Mouse (Mus musculus): ENCODE measurements around the gene Trio.

Trio gene

GRCm38 (mm10) chr15:27777455-27778190 lies 248.0 kb downstream of the Trio start:
- DNase-seq (ENCODE audit: low read depth, low spot score), result no peak

DNA sequence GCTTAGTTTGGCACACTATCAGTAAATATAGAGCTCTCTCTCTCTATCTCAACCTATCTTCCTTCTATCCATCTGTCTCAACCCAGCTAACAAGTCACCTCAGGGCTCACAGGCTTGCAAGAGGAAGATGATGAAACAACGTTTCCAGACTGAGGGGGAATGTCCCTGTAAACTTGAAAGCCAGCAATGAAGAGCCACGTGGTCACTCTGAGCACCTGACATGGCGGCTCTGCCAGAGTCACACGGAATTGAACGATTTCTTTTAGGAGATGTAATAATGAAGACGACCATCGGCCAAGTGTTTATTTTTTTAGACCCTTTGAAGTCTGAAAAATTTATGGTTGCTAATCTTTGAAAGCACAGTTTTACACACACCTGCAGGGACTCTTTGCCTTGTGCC lies 251.2 kb downstream of the Trio start:
- DNase-seq (ENCODE audit: low read depth, low spot score), result no peak

DNA sequence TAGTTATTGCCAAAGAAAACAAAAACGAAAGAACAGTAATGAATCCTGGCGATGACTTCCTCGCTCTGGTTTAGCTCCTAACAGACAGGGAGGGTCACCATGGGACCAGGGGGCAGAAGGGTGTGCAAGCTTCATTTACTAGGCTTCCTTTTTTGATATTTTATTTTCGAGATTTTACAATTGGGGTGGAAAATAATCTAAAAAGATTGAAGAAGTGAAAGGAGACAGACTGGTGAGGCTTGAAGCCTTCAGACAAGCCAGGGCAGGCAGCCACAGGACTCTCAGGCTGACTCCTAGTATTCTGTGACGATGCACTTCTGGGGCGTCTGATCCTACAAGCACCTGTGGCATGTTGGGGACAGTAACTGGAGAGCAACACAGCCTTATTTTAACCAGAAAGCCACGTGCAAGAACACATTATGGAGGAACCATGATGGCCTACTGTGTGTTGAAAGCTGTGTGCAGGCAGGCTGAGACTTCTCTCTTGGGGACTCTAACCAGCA lies 253.5 kb downstream of the Trio start:
- DNase-seq (ENCODE audit: low read depth, low spot score), result no peak

GRCm38 (mm10) chr15:27771581-27771980 lies 254.1 kb downstream of the Trio start:
- no peak for DNase-seq (ENCODE audit: low read depth, low spot score)

GRCm38 (mm10) chr15:27770513-27771196 lies 255.0 kb downstream of the Trio start:
- DNase-seq (ENCODE audit: low read depth, low spot score), result peak; percentile 54

DNA sequence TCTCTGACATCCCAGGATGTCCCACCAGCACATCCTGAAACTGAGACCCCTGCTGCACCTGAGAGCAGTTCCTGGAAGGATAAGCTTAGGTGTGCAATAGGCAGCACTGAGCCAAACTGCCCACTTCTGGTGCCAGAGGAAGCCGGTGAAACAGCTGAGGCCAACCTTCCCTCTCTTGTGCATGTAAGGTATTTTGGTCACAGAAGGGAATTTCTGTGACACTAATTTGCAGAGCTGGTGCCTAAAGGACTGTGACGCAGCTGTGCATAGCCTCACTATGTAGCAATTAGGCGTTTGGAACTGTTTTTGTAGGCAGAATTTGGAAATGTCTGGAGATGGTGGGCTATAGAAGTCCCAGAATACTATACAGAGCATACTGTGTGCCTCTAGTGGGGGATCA lies 264.2 kb downstream of the Trio start:
- no peak for DNase-seq (ENCODE audit: low read depth, low spot score)

DNA sequence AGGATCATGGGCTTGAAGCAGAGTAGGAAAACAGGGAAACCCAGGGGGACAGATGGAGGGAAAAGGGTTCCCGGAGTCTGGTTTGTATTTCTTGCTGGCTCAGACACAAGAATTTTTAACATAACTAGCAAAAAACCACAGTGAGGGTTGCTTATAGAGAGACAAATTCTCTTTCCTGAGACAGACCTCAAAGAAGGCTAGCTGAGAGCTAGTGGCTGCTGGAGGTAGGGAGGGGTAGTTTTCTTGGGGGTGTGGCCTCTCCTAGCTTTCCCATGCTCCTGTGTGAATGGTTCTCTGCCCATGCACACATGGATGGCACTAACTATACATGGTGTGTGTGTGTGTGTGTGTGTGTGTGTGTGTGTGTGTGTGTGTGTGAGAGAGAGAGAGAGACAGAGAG lies 265.0 kb downstream of the Trio start:
- DNase-seq (ENCODE audit: low read depth, low spot score), result no peak

DNA sequence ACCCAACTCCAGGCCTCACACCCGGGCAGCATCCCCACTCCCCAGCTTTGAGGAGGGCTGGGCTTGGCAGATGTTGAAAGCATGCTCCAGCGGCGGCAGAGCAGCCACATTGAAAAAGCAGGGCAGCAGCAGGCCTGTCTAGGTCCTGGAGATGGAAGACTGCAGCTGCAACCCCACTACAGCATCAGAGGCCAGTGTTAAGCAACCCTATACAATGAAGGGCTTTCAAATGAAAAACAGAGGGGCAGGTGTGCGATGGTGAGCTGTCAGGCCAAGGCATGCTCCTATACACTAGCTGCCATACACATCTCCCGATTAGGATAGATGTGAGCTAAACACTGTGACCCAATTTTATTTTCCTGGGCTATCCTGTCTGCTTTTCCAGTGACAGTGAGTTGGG lies 265.8 kb downstream of the Trio start:
- no peak for DNase-seq (ENCODE audit: low read depth, low spot score)

DNA sequence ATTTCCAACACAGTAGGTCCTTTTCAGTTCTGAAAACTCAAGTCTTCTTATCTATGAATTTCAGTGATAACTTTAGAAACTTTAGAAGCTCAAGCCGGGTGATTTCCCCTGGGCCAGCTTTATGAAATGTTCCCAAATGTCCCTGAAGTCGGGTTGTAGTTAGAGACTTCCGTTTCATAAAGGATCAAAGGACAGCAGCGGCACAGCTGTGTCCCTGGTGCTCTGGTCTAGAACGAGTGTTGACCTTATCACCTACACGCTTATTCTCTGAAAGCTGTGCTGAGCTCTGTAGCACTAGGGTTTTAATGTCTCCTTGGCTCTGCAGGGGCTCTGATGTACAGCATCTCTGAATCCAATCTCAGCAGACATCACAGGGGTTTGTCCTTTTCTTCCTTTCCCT lies 267.0 kb downstream of the Trio start:
- DNase-seq (ENCODE audit: low read depth, low spot score), result no peak

- DNase-seq (ENCODE audit: low read depth, low spot score), result no peak
Observed at GRCm38 (mm10) chr15:27756426-27756825, 269.2 kb downstream of the Trio start.

GRCm38 (mm10) chr15:27754571-27755260 lies 270.9 kb downstream of the Trio start:
- DNase-seq (ENCODE audit: low read depth, low spot score), result no peak

DNA sequence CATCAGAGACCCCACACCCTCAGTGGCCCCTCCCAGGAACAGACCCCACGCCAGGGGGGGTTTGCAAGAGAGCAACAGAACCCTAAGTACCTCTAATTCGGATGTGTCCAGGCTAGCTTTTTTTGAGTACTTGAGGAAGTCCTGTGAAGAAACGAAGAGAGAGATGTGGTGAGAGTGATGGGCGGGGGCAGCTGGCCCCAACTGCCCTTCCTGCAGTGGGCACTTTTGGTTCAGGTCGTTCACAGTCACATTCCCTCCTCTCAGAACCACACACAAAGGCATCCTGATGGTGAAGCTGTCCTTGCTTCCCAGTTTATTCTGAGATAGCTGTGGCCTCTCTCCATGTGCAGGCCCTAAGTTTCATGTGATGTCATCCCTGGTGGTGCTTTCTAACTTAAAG lies 271.7 kb downstream of the Trio start:
- no peak for DNase-seq (ENCODE audit: low read depth, low spot score)

DNA sequence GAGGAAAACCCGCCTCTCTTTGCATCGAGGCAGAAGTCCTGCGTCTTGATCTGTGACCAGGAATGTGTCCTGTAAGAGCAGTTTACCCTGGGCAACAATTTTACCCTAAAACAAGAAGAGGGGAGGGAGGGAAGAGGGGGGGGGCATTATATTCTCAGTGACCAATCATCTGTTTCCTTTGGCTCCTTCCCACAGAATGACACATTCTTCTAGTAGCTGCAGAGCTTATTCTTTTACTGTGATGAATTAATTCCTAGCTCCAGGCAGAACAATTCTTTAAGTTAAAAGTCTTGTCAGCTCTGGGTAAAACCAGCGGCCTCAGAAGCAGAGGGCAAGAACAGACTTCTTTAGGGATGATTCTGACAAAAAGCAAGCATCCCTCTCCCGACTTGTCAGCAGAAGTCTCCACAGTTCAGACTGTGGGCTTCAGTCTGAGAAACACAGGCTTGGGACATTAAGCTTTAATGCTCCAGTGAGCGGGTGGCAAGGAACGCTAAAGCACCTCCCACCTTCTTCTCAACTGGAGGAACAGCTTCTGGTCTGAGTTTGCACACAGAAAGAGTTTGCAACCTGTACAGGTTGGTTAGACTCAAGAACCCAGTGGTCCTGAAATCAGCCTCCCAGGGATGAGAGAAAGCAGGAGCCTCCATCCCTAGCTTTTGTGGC lies 272.8 kb downstream of the Trio start:
- no peak for DNase-seq (ENCODE audit: low read depth, low spot score)

- DNase-seq (ENCODE audit: low read depth, low spot score), result peak; percentile 57
Observed at GRCm38 (mm10) chr15:27751612-27752405, 273.8 kb downstream of the Trio start.

DNA sequence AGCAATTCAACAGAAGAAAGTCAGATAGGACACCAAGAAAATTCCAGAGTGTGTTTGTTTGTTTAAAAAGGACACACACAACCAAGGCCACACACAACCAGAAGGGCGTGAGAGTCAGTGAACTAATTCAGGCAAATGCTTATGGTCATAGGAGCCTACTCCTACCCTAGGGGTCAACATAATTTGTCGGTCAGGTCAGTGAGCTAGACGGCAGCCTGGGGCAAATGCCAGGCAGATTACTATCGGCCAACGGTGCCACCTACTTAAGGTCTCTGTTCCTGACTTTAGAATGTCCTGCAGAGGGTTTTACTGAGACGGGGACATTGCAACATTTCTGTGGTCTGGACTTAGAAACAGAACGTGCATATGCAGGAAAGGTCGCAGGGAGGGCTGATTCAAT lies 276.9 kb downstream of the Trio start:
- no peak for DNase-seq (ENCODE audit: low read depth, low spot score)

DNA sequence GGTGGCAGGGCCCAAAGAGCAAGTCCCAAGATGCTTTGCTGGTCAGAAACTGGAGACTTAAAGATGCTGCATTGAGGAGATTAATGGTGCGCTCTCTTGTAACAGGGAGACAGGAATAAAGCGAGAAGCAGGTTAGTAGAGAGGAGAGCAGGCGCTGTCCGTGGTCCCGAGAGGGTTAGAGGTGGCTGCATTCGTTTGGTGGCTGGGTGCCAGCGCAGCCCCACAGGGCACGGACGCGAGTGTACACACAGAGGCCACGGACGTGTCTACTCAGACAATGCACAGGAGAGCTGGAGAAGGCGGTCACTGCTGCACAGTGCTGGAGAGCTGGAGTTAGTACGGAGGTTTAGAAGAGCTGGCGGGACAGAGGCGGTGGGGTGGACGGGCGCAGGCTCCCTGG lies 278.1 kb downstream of the Trio start:
- DNase-seq (ENCODE audit: low read depth, low spot score), result no peak

DNA sequence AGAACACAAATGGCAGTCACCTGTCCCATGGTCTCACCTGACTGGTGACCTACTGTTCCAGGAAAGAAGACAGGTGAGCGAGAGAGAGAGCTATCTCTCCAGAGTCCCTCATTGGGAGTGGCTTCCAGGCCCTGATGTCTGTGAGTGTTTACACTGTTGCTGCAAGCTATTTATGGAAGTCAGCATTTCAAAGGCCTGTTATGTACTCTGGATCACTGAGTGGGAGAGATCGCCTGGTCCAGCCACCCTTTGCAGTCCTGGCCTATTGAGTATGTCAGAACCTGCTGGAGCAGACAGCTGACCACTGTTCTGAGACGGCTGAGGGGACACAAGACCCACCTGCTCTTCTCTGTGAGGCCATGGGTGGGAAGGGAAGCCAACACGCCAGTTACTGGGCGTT lies 280.7 kb downstream of the Trio start:
- DNase-seq (ENCODE audit: low read depth, low spot score), result no peak

DNA sequence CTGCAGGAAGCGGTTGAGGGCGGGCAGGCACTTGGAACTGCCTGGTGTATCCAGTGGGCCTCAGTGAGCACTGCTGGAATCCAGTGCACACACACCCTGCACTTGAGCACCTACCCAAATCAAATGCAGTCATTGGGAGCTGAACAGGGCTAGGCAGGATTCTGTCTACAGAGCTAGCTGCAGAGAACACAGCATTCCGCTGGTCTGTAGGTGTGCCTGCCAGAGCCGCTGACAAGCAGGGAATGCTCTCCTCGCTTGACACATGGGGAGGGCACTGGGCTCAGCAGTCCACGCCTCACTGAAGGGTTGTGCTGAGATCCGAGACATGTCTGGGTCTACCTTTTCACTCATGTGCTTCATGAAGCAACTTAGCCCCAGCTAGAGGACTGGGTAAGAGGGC lies 285.6 kb downstream of the Trio start:
- DNase-seq (ENCODE audit: low read depth, low spot score), result no peak

DNA sequence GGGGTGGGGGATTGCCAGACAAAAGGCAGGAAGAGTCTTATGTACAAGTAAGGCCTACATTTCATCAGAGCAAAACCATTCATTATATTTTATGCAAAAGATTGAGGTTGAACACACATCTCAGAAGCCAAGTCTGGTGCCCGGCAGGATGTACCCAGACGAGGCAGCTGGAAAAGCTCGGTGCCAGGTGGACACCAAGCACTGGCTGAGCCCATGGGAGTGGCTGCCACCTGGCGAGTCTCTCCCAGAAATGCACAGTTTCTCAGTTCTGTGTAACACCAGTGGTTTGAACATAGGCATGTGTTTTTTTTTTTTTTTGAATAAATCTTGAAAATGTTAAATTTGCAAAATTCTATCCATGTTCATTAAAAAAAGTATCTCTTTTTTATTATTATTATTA lies 293.8 kb downstream of the Trio start:
- DNase-seq (ENCODE audit: low read depth, low spot score), result no peak

DNA sequence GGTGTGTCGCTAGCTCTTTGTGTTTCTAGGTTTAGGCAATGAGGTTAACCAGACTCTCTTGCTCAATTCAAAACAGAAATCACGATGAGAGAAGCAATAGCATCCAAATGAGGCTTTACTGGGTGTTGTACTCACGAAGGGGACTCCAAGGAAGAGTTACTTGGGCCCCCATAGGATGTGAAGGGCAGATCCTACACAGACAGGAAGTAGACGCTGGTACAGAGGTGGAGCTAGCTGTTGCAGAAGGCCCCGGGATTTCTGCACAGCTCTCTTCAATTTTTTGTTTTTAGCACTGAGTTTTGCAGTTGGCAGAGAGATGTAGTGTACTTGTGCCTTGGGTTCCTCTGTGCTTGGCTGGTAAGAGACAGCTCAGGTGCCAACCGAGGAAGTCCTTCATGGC lies 299.4 kb downstream of the Trio start:
- no peak for DNase-seq (ENCODE audit: low read depth, low spot score)

All from retina, postnatal 7 days (tissue).